Comparison of ENCODE assay signal across 8 mouse cellular contexts in genomic region chr8:70487993-70488796, GRCm38 (mm10). TPM values are rescaled to one million over a fixed set of nuclear protein-coding genes. Genes with fewer than 3 reads are reported as not detected.
A peak's percentile ranks its signal among the peaks of the same experiment; 100 is the strongest.
DNase-seq lines count a peak whose midpoint lies in the region; ATAC-seq and TF ChIP-seq lines count a peak whose summit lies in the region.

No protein-coding gene starts in this region.

- intact Hi-C loops in gastrocnemius, postnatal 36 days (cut with DNase I) = no loop called here

- ATAC-seq in kidney, postnatal 0 days (replicated peaks; ENCODE audit: low FRiP score, low read depth) = peak; percentile 26; the same call in 1 of the 2 replicates

- H3K9ac ChIP-seq in kidney, postnatal 0 days (ENCODE audit: low read depth, low read length) = peak overlapping the region; percentile 40; the same call in 1 of the 2 replicates

- peak overlapping the region; percentile 28 for H3K27ac ChIP-seq in layer of hippocampus, adult 2 months
- H3K27ac ChIP-seq in forebrain, embryonic 10.5 days = peak overlapping the region; percentile 72
- no peak overlapping the region for H3K27ac ChIP-seq in kidney, postnatal 0 days

- no peak for TF ChIP-seq CTCF in layer of hippocampus, adult 2 months (conservative IDR thresholded peaks at IDR 0.05)
- no peak for TF ChIP-seq CTCF in kidney, postnatal 0 days (IDR thresholded peaks at IDR 0.05; ENCODE audit: low read depth)

- peaks cover 100% of the 10 kb centered on the region for H3K27me3 ChIP-seq in forebrain, embryonic 10.5 days (ENCODE audit: poor library complexity, severe bottlenecking)
- peaks cover 66% of the 10 kb centered on the region for H3K27me3 ChIP-seq in kidney, postnatal 0 days (ENCODE audit: insufficient read depth, low read length)

- H3K4me3 ChIP-seq in layer of hippocampus, adult 2 months = peak overlapping the region; percentile 43
- H3K4me3 ChIP-seq in forebrain, embryonic 10.5 days = peak overlapping the region; percentile 50
- H3K4me3 ChIP-seq in kidney, postnatal 0 days (replicated peaks; ENCODE audit: low read depth, low read length) = peak overlapping the region; percentile 21; the same call in 1 of the 2 replicates

- peak overlapping the region; percentile 61 for H3K4me2 ChIP-seq in kidney, postnatal 0 days (ENCODE audit: low read length)

- H3K9me3 ChIP-seq in forebrain, embryonic 10.5 days = no peaks in the 10 kb centered on the region
- H3K9me3 ChIP-seq in kidney, postnatal 0 days (replicated peaks; ENCODE audit: low read length) = no peaks in the 10 kb centered on the region

- WGBS in forebrain, embryonic 10.5 days = 2% methylated on average over 55 of the region's 55 CpGs
- 5% methylated on average over 55 of the region's 55 CpGs for WGBS in kidney, postnatal 0 days

- no peaks in the 10 kb centered on the region for H3K36me3 ChIP-seq in forebrain, embryonic 10.5 days (replicated peaks)
- H3K36me3 ChIP-seq in kidney, postnatal 0 days (ENCODE audit: insufficient read depth, low read length) = no peaks in the 10 kb centered on the region

- no peak for DNase-seq in layer of hippocampus, adult 2 months (ENCODE audit: low spot score in 2 of 2)
- no peak for DNase-seq in layer of hippocampus, adult 18-20 months (ENCODE audit: low spot score in 2 of 2)
- peak; percentile 67 for DNase-seq in forebrain, embryonic 10.5 days (ENCODE audit: extremely low spot score, low spot score)
- no peak for DNase-seq in kidney, postnatal 0 days (ENCODE audit: low spot score)
- DNase-seq in lung, postnatal 25 days (ENCODE audit: low spot score) = peak; percentile 53
- DNase-seq in thymus, postnatal 4 days = peak; percentile 44
- DNase-seq in T-cell, adult 2 months (ENCODE audit: low spot score) = no peak
- no peak for DNase-seq in gastrocnemius, postnatal 36 days

- peaks cover 78% of the 10 kb centered on the region for H3K4me1 ChIP-seq in forebrain, embryonic 10.5 days
- H3K4me1 ChIP-seq in kidney, postnatal 0 days (replicated peaks; ENCODE audit: insufficient read depth, low read length) = peaks cover 28% of the 10 kb centered on the region

RNA-seq across cellular contexts. Expression of gene Tmem59l, which starts 1.0 kb away (rescaled TPM):
- total RNA-seq in layer of hippocampus, adult 2 months (2021) = 100 to 1,000 TPM; 321 to 339 TPM
- total RNA-seq in layer of hippocampus, adult 18-20 months (2021) = 100 to 1,000 TPM; 326 to 327 TPM
- polyA plus RNA-seq in forebrain, embryonic 10.5 days (2016; fragmentation: Nextera tagmentation; extraction: Ambion mirVana) = 16.7 and 19.5 TPM in 2 replicates
- polyA plus RNA-seq in kidney, postnatal 0 days (2015; fragmentation: Nextera tagmentation; extraction: Ambion mirVana) = 3.0 and 3.5 TPM in 2 replicates
- not detected for total RNA-seq in gastrocnemius, postnatal 36 days (2021)

RNA-seq across cellular contexts. Expression of gene Crlf1, which starts 4.8 kb away (rescaled TPM):
- 10 to 100 TPM; 44.5 to 47.1 TPM for total RNA-seq in layer of hippocampus, adult 2 months (2021)
- 10 to 100 TPM; 33.1 to 38.2 TPM for total RNA-seq in layer of hippocampus, adult 18-20 months (2021)
- 34.1 and 48.4 TPM in 2 replicates for polyA plus RNA-seq in forebrain, embryonic 10.5 days (2016; fragmentation: Nextera tagmentation; extraction: Ambion mirVana)
- polyA plus RNA-seq in kidney, postnatal 0 days (2015; fragmentation: Nextera tagmentation; extraction: Ambion mirVana) = 31.3 and 33.7 TPM in 2 replicates
- 1 to 10 TPM; 3.4 to 3.8 TPM for total RNA-seq in gastrocnemius, postnatal 36 days (2021)

RNA-seq across cellular contexts. Expression of gene Klhl26, which starts 11.4 kb away (rescaled TPM):
- total RNA-seq in layer of hippocampus, adult 2 months (2021) = 10 to 100 TPM; 56.8 to 60.2 TPM
- 10 to 100 TPM; 54.1 to 62.0 TPM for total RNA-seq in layer of hippocampus, adult 18-20 months (2021)
- polyA plus RNA-seq in forebrain, embryonic 10.5 days (2016; fragmentation: Nextera tagmentation; extraction: Ambion mirVana) = 19.9 and 20.2 TPM in 2 replicates
- polyA plus RNA-seq in kidney, postnatal 0 days (2015; fragmentation: Nextera tagmentation; extraction: Ambion mirVana) = 19.1 and 19.5 TPM in 2 replicates
- total RNA-seq in gastrocnemius, postnatal 36 days (2021) = 1 to 10 TPM; 6.8 to 7.5 TPM

RNA-seq across cellular contexts. Expression of gene Rex1bd, which starts 18.4 kb away (rescaled TPM):
- 10 to 100 TPM; 93.9 to 98.1 TPM for total RNA-seq in layer of hippocampus, adult 2 months (2021)
- 100 to 1,000 TPM in 1 of 2 experiments, 10 to 100 TPM in 1; 96.5 to 104 TPM for total RNA-seq in layer of hippocampus, adult 18-20 months (2021)
- polyA plus RNA-seq in forebrain, embryonic 10.5 days (2016; fragmentation: Nextera tagmentation; extraction: Ambion mirVana) = 126 and 136 TPM in 2 replicates
- 140 TPM in 2 replicates for polyA plus RNA-seq in kidney, postnatal 0 days (2015; fragmentation: Nextera tagmentation; extraction: Ambion mirVana)
- 100 to 1,000 TPM; 126 to 128 TPM for total RNA-seq in gastrocnemius, postnatal 36 days (2021)

RNA-seq across cellular contexts. Expression of gene Uba52, which starts 22.4 kb away (rescaled TPM):
- 1,000 to 10,000 TPM in 1 of 2 experiments, 100 to 1,000 TPM in 1; 970 to 1,000 TPM for total RNA-seq in layer of hippocampus, adult 2 months (2021)
- 1,000 to 10,000 TPM; 1,062 to 1,079 TPM for total RNA-seq in layer of hippocampus, adult 18-20 months (2021)
- polyA plus RNA-seq in forebrain, embryonic 10.5 days (2016; fragmentation: Nextera tagmentation; extraction: Ambion mirVana) = 879 and 899 TPM in 2 replicates
- 1,111 and 1,265 TPM in 2 replicates for polyA plus RNA-seq in kidney, postnatal 0 days (2015; fragmentation: Nextera tagmentation; extraction: Ambion mirVana)
- total RNA-seq in gastrocnemius, postnatal 36 days (2021) = 100 to 1,000 TPM; 787 to 802 TPM

Comparison
In these comparisons a context has a peak if more than half of its experiments do, and no peak if none do; other contexts are left out.
1. DNase-seq: peak in forebrain, embryonic 10.5 days (single experiment), lung, postnatal 25 days (single experiment) and thymus, postnatal 4 days (single experiment); none in layer of hippocampus, adult 2 months (0 of 2), layer of hippocampus, adult 18-20 months (0 of 2), kidney, postnatal 0 days (single experiment), T-cell, adult 2 months (single experiment) and gastrocnemius, postnatal 36 days (0 of 2).
2. RNA of gene Tmem59l, which starts 1.0 kb away (total RNA-seq): 321 to 339 TPM in layer of hippocampus, adult 2 months and 326 to 327 TPM in layer of hippocampus, adult 18-20 months; not detected in gastrocnemius, postnatal 36 days; every median in the first group is over 100 times any median in the second.
3. RNA of gene Crlf1, which starts 4.8 kb away (total RNA-seq): 44.5 to 47.1 TPM in layer of hippocampus, adult 2 months and 33.1 to 38.2 TPM in layer of hippocampus, adult 18-20 months; 3.4 to 3.8 TPM in gastrocnemius, postnatal 36 days; every median in the first group is over 4 times any median in the second.
4. RNA of gene Klhl26, which starts 11.4 kb away (total RNA-seq): 54.1 to 62.0 TPM in layer of hippocampus, adult 18-20 months and 56.8 to 60.2 TPM in layer of hippocampus, adult 2 months; 6.8 to 7.5 TPM in gastrocnemius, postnatal 36 days; every median in the first group is over 4 times any median in the second.
5. Peak in every context shown above with its lines, with median percentiles within 50 percentile points of each other: H3K4me3 ChIP-seq.